Mouse (Mus musculus): ENCODE measurements around the gene Atp11a. TPM values are rescaled to one million over a fixed set of nuclear protein-coding genes. Genes with fewer than 3 reads are reported as not detected.

The Atp11a gene
- polyA plus RNA-seq, 1 experiment from 2014 or later, result 7.4 TPM

DNA sequence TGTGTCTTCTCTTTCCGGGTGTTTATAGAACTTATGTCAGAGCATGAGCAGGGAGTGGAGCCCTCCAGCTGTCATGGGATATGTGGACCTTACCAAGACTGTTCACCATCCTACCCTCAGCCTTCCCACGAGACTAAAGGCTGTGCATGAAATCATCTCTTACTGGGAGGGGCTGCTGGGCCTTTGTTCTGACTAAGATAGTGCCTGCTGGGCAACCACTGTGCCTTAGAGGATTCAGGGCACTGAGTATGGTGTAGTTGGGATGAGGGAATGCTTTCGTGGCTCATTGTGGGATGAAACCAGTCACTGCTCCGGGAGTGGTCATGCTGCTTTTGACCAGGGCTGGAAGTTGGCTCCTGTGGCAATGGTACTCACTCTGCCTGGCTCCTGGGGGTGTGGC is 48.8 kb downstream of the Atp11a start:
- Histone ChIP-seq H3K36me3 (ENCODE audit: control insufficient read depth, insufficient read depth, low read length) (no peaks in the 10 kb centered on the region; the same call in 1 of the 2 replicates), H3K27me3 (ENCODE audit: control insufficient read depth, insufficient read depth, low read length) (no peaks in the 10 kb centered on the region), H3K9me3 (ENCODE audit: control insufficient read depth, low read length) (no peaks in the 10 kb centered on the region), H3K4me1 (replicated peaks; ENCODE audit: control insufficient read depth, insufficient read depth) (peaks cover 2% of the 10 kb centered on the region; the same call in 1 of the 2 replicates), H3K9ac (ENCODE audit: low read length) (no peak overlapping the region), H3K27ac (replicated peaks) (no peak overlapping the region), H3K4me2 (replicated peaks; ENCODE audit: low read depth) (no peak overlapping the region), H3K4me3 (ENCODE audit: low read depth, low read length) (no peak overlapping the region)
- ATAC-seq (ENCODE audit: low FRiP score, low TSS enrichment) (no peak), DNase-seq (ENCODE audit: low spot score) (no peak)
- 44% methylated on average over 4 of the region's 4 CpGs for WGBS
- no peak for TF ChIP-seq CTCF (IDR thresholded peaks at IDR 0.05; ENCODE audit: low read depth)
- no peak for TF ChIP-seq EP300 (optimal IDR thresholded peaks at IDR 0.05)

DNA sequence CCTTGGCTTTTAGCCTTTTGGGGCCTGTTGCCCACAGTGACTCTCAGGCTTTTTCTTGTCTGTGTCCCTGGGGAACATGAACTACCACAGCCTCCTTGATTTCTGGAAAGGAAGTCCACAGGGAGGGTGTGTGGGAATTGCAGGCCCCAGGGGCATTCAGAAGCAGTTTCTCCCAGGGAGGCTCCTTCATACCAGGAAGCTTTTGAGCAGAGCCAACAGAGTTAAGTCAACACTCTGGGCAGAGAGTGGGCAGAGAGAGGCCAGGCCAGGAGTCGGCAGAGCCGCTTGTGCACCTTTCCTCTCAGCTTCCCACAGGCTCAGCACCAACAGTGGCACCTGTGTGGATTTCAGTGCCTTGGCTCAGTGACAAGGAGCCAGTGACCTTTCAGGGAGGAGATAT is 51.2 kb downstream of the Atp11a start:
- peak; percentile 48 for DNase-seq (ENCODE audit: low spot score)

GRCm38 (mm10) chr8:12809516-12809915 is 52.7 kb downstream of the Atp11a start:
- TF ChIP-seq CTCF (IDR thresholded peaks at IDR 0.05; ENCODE audit: low read depth), result no peak
- TF ChIP-seq EP300 (optimal IDR thresholded peaks at IDR 0.05), result no peak
- WGBS, result 93% methylated on average over 2 of the region's 2 CpGs
- Histone ChIP-seq H3K27ac (replicated peaks) (no peak overlapping the region), H3K4me2 (replicated peaks; ENCODE audit: low read depth) (no peak overlapping the region), H3K4me1 (replicated peaks; ENCODE audit: control insufficient read depth, insufficient read depth) (no peaks in the 10 kb centered on the region; the same call in 1 of the 2 replicates), H3K9me3 (ENCODE audit: control insufficient read depth, low read length) (no peaks in the 10 kb centered on the region), H3K27me3 (ENCODE audit: control insufficient read depth, insufficient read depth, low read length) (no peaks in the 10 kb centered on the region), H3K4me3 (ENCODE audit: low read depth, low read length) (no peak overlapping the region), H3K36me3 (ENCODE audit: control insufficient read depth, insufficient read depth, low read length) (no peaks in the 10 kb centered on the region; the same call in 1 of the 2 replicates), H3K9ac (ENCODE audit: low read length) (no peak overlapping the region)
- DNase-seq (ENCODE audit: low spot score) (no peak), ATAC-seq (ENCODE audit: low FRiP score, low TSS enrichment) (no peak)

More for the DNA sequence above, 51.2 kb downstream of the Atp11a start:
- peak; percentile 73 for ATAC-seq (ENCODE audit: low FRiP score, low TSS enrichment)
- H3K4me3 ChIP-seq (ENCODE audit: low read depth, low read length), result no peak overlapping the region
- H3K4me1 ChIP-seq (replicated peaks; ENCODE audit: control insufficient read depth, insufficient read depth), result no peaks in the 10 kb centered on the region; the same call in 1 of the 2 replicates
- no peak for TF ChIP-seq EP300 (optimal IDR thresholded peaks at IDR 0.05)
- no peak for TF ChIP-seq CTCF (IDR thresholded peaks at IDR 0.05; ENCODE audit: low read depth)
- no peak overlapping the region for H3K9ac ChIP-seq (ENCODE audit: low read length)
- H3K9me3 ChIP-seq (ENCODE audit: control insufficient read depth, low read length), result no peaks in the 10 kb centered on the region
- 52% methylated on average over 2 of the region's 2 CpGs for WGBS
- H3K27ac ChIP-seq (replicated peaks), result peak overlapping the region; percentile 40; the same call in 1 of the 2 replicates
- no peaks in the 10 kb centered on the region for H3K27me3 ChIP-seq (ENCODE audit: control insufficient read depth, insufficient read depth, low read length)
- H3K4me2 ChIP-seq (replicated peaks; ENCODE audit: low read depth), result no peak overlapping the region
- H3K36me3 ChIP-seq (ENCODE audit: control insufficient read depth, insufficient read depth, low read length), result no peaks in the 10 kb centered on the region; the same call in 1 of the 2 replicates

DNA sequence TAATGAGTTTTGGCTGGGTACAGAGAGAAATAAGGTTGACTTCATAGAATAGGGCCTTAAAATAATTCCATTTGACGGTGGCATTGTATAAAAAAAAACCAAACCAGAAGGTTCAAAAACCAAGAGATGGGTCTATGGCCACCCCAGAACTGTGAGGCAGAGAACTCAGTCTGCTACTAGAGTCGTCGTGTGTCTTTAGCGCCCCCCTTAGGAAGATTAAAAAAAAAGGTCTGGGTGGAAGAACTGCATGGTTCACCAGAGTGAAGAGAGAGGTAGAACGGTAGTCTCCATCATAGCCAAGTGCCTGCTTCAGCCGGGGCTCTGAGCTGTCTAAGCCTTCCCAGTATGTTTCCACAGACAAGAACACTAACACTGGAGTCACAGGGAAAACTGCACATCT is 54.4 kb downstream of the Atp11a start:
- no peak overlapping the region for H3K27ac ChIP-seq (replicated peaks)
- H3K27me3 ChIP-seq (ENCODE audit: control insufficient read depth, insufficient read depth, low read length), result no peaks in the 10 kb centered on the region
- 48% methylated on average over 6 of the region's 6 CpGs for WGBS
- H3K4me3 ChIP-seq (ENCODE audit: low read depth, low read length), result no peak overlapping the region
- ATAC-seq (ENCODE audit: low FRiP score, low TSS enrichment), result no peak
- no peaks in the 10 kb centered on the region for H3K4me1 ChIP-seq (replicated peaks; ENCODE audit: control insufficient read depth, insufficient read depth)
- no peaks in the 10 kb centered on the region; the same call in 1 of the 2 replicates for H3K36me3 ChIP-seq (ENCODE audit: control insufficient read depth, insufficient read depth, low read length)
- DNase-seq (ENCODE audit: low spot score), result no peak
- no peak overlapping the region for H3K9ac ChIP-seq (ENCODE audit: low read length)
- H3K9me3 ChIP-seq (ENCODE audit: control insufficient read depth, low read length), result no peaks in the 10 kb centered on the region
- no peak for TF ChIP-seq EP300 (optimal IDR thresholded peaks at IDR 0.05)
- peak; percentile 60 for TF ChIP-seq CTCF (IDR thresholded peaks at IDR 0.05; ENCODE audit: low read depth)
- H3K4me2 ChIP-seq (replicated peaks; ENCODE audit: low read depth), result no peak overlapping the region

- Histone ChIP-seq H3K36me3 (ENCODE audit: control insufficient read depth, insufficient read depth, low read length) (no peaks in the 10 kb centered on the region; the same call in 1 of the 2 replicates), H3K27me3 (ENCODE audit: control insufficient read depth, insufficient read depth, low read length) (no peaks in the 10 kb centered on the region), H3K9me3 (ENCODE audit: control insufficient read depth, low read length) (no peaks in the 10 kb centered on the region), H3K4me1 (replicated peaks; ENCODE audit: control insufficient read depth, insufficient read depth) (no peaks in the 10 kb centered on the region), H3K4me3 (ENCODE audit: low read depth, low read length) (no peak overlapping the region), H3K9ac (ENCODE audit: low read length) (no peak overlapping the region), H3K27ac (replicated peaks) (no peak overlapping the region), H3K4me2 (replicated peaks; ENCODE audit: low read depth) (no peak overlapping the region)
- DNase-seq (ENCODE audit: low spot score) (no peak), ATAC-seq (ENCODE audit: low FRiP score, low TSS enrichment) (no peak)
- WGBS, result 78% methylated on average over 6 of the region's 6 CpGs
- TF ChIP-seq EP300 (optimal IDR thresholded peaks at IDR 0.05) (no peak), CTCF (IDR thresholded peaks at IDR 0.05; ENCODE audit: low read depth) (no peak)
These were observed 59.6 kb downstream of the Atp11a start for GRCm38 (mm10) chr8:12816412-12816811.

DNA sequence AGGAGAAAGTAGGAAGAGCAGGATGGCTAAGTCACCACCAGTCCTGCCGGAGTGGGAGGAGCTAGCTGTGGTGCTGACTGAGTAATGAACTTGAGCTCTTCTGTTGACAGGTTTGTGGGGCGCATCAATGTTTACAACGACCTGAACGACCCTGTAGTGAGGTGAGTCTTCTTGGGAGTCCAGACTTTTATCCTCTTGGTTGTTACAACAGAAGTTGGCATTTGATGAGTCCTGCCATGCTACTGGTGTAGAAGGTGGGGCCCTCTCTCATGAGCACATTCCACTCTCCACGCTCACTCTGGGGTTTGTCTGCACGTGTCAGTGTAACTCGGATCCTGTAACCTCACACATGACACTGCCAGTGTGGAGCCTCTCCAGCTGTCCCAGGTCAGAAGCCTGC is 66.1 kb downstream of the Atp11a start:
- no peak for DNase-seq (ENCODE audit: low spot score)
- Histone ChIP-seq H3K4me2 (replicated peaks; ENCODE audit: low read depth) (no peak overlapping the region), H3K36me3 (ENCODE audit: control insufficient read depth, insufficient read depth, low read length) (peaks cover 26% of the 10 kb centered on the region), H3K4me3 (ENCODE audit: low read depth, low read length) (no peak overlapping the region), H3K27me3 (ENCODE audit: control insufficient read depth, insufficient read depth, low read length) (no peaks in the 10 kb centered on the region), H3K27ac (replicated peaks) (no peak overlapping the region), H3K9me3 (ENCODE audit: control insufficient read depth, low read length) (no peaks in the 10 kb centered on the region), H3K4me1 (replicated peaks; ENCODE audit: control insufficient read depth, insufficient read depth) (no peaks in the 10 kb centered on the region), H3K9ac (ENCODE audit: low read length) (no peak overlapping the region)
- TF ChIP-seq CTCF (IDR thresholded peaks at IDR 0.05; ENCODE audit: low read depth) (no peak), EP300 (optimal IDR thresholded peaks at IDR 0.05) (no peak)
- WGBS, result 66% methylated on average over 7 of the region's 7 CpGs
- no peak for ATAC-seq (ENCODE audit: low FRiP score, low TSS enrichment)
